Mouse (Mus musculus): Measurements from ENCODE around the gene Pbrm1. TPM values are rescaled to one million over a fixed set of nuclear protein-coding genes. Genes with fewer than 3 reads are reported as not detected.
A peak's percentile ranks its signal among the peaks of the same experiment; 100 is the strongest.

The Pbrm1 gene
- polyA plus RNA-seq, 1 experiment from 2014 or later = 106 TPM

GRCm38 (mm10) chr14:31129326-31130235 lies 110.6 kb downstream of the Pbrm1 start:
- H3K27me3 ChIP-seq (replicated peaks) = no peaks in the 10 kb centered on the region
- peaks cover 3% of the 10 kb centered on the region; the same call in 1 of the 2 replicates for H3K36me3 ChIP-seq
- H3K9ac ChIP-seq = no peak overlapping the region
- no peak for ATAC-seq
- H3K4me1 ChIP-seq (replicated peaks) = peaks cover 42% of the 10 kb centered on the region
- peak overlapping the region; percentile 63 for H3K4me3 ChIP-seq (replicated peaks)
- no peaks in the 10 kb centered on the region for H3K9me3 ChIP-seq
- WGBS = 67% methylated on average over 15 of the region's 15 CpGs
- peak overlapping the region; percentile 89 for H3K27ac ChIP-seq
- peak overlapping the region; percentile 85 for H3K4me2 ChIP-seq (replicated peaks)

GRCm38 (mm10) chr14:31130236-31131220 lies 111.6 kb downstream of the Pbrm1 start, which contains the start of gene Nt5dc2:
Gene Nt5dc2, plus strand, starts transcription at chr14:31131053.
- Histone ChIP-seq H3K36me3 (peaks cover 10% of the 10 kb centered on the region), H3K4me1 (replicated peaks) (peaks cover 45% of the 10 kb centered on the region), H3K9me3 (no peaks in the 10 kb centered on the region), H3K9ac (peak within 1 kb of the TSS; percentile 90), H3K4me2 (replicated peaks) (peak within 1 kb of the TSS; percentile 85), H3K4me3 (replicated peaks) (peak within 1 kb of the TSS; percentile 84), H3K27ac (peak within 1 kb of the TSS; percentile 89), H3K27me3 (replicated peaks) (no peaks in the 10 kb centered on the region)
- peak; percentile 74 for ATAC-seq
- 3% methylated on average over 57 of the region's 63 CpGs for WGBS

- peak overlapping the region; percentile 89; the same call in 1 of the 2 replicates for H3K27ac ChIP-seq
- ATAC-seq = peak; percentile 6
- H3K9me3 ChIP-seq = no peaks in the 10 kb centered on the region
Observed at GRCm38 (mm10) chr14:31131272-31131821, 112.4 kb downstream of the Pbrm1 start.

GRCm38 (mm10) chr14:31132031-31132430 lies 113.1 kb downstream of the Pbrm1 start:
- H3K4me1 ChIP-seq (replicated peaks) = peaks cover 41% of the 10 kb centered on the region
- peak overlapping the region; percentile 85 for H3K4me2 ChIP-seq (replicated peaks)
- no peak overlapping the region for H3K27ac ChIP-seq
- WGBS = 6% methylated on average over 6 of the region's 6 CpGs
- H3K4me3 ChIP-seq (replicated peaks) = peak overlapping the region; percentile 84
- no peaks in the 10 kb centered on the region for H3K9me3 ChIP-seq
- ATAC-seq = no peak
- H3K36me3 ChIP-seq = peaks cover 25% of the 10 kb centered on the region
- peak overlapping the region; percentile 90 for H3K9ac ChIP-seq
- no peaks in the 10 kb centered on the region for H3K27me3 ChIP-seq (replicated peaks)

More at GRCm38 (mm10) chr14:31131272-31131821, 112.4 kb downstream of the Pbrm1 start:
- peaks cover 41% of the 10 kb centered on the region for H3K4me1 ChIP-seq (replicated peaks)
- H3K27me3 ChIP-seq (replicated peaks) = no peaks in the 10 kb centered on the region
- H3K9ac ChIP-seq = peak overlapping the region; percentile 90
- H3K4me3 ChIP-seq (replicated peaks) = peak overlapping the region; percentile 84
- under 1% methylated on average over 43 of the region's 43 CpGs for WGBS
- H3K4me2 ChIP-seq (replicated peaks) = peak overlapping the region; percentile 85
- H3K36me3 ChIP-seq = peaks cover 18% of the 10 kb centered on the region

- H3K36me3 ChIP-seq = peaks cover 30% of the 10 kb centered on the region
- no peaks in the 10 kb centered on the region for H3K27me3 ChIP-seq (replicated peaks)
- H3K9me3 ChIP-seq = no peaks in the 10 kb centered on the region
- peak overlapping the region; percentile 71; the same call in 1 of the 2 replicates for H3K27ac ChIP-seq
- peak overlapping the region; percentile 90 for H3K9ac ChIP-seq
- peaks cover 38% of the 10 kb centered on the region for H3K4me1 ChIP-seq (replicated peaks)
- WGBS = 74% methylated on average over 7 of the region's 7 CpGs
- no peak for ATAC-seq
- H3K4me3 ChIP-seq (replicated peaks) = peak overlapping the region; percentile 84
- H3K4me2 ChIP-seq (replicated peaks) = peak overlapping the region; percentile 85
Observed at GRCm38 (mm10) chr14:31132491-31132975, 113.6 kb downstream of the Pbrm1 start.

GRCm38 (mm10) chr14:31133023-31133665 lies 114.2 kb downstream of the Pbrm1 start:
- Histone ChIP-seq H3K4me3 (replicated peaks) (0 out of 2 replicates have a peak overlapping the region, but pooled peaks have one; percentile 2), H3K27ac (peak overlapping the region; percentile 71), H3K9ac (0 out of 2 replicates have a peak overlapping the region, but pooled peaks have one; percentile 15), H3K27me3 (replicated peaks) (no peaks in the 10 kb centered on the region), H3K36me3 (peaks cover 33% of the 10 kb centered on the region), H3K4me1 (replicated peaks) (peaks cover 38% of the 10 kb centered on the region), H3K9me3 (no peaks in the 10 kb centered on the region), H3K4me2 (replicated peaks) (peak overlapping the region; percentile 85)
- 36% methylated on average over 11 of the region's 11 CpGs for WGBS
- ATAC-seq = peak; percentile 71

GRCm38 (mm10) chr14:31134015-31135000 lies 115.4 kb downstream of the Pbrm1 start:
- H3K36me3 ChIP-seq = peaks cover 43% of the 10 kb centered on the region
- ATAC-seq = no peak
- H3K4me2 ChIP-seq (replicated peaks) = no peak overlapping the region
- no peak overlapping the region for H3K9ac ChIP-seq
- H3K9me3 ChIP-seq = no peaks in the 10 kb centered on the region
- whole genome bisulfite sequencing = 88% methylated on average over 25 of the region's 25 CpGs
- H3K27me3 ChIP-seq (replicated peaks) = no peaks in the 10 kb centered on the region
- peaks cover 38% of the 10 kb centered on the region for H3K4me1 ChIP-seq (replicated peaks)
- no peak overlapping the region for H3K27ac ChIP-seq
- H3K4me3 ChIP-seq (replicated peaks) = no peak overlapping the region

GRCm38 (mm10) chr14:31135495-31136410 lies 116.8 kb downstream of the Pbrm1 start:
- no peaks in the 10 kb centered on the region for H3K9me3 ChIP-seq
- no peak overlapping the region for H3K4me2 ChIP-seq (replicated peaks)
- no peak overlapping the region for H3K4me3 ChIP-seq (replicated peaks)
- H3K27ac ChIP-seq = no peak overlapping the region
- H3K36me3 ChIP-seq = peaks cover 53% of the 10 kb centered on the region
- H3K9ac ChIP-seq = no peak overlapping the region
- WGBS = 95% methylated on average over 34 of the region's 34 CpGs
- H3K4me1 ChIP-seq (replicated peaks) = peaks cover 29% of the 10 kb centered on the region
- no peaks in the 10 kb centered on the region for H3K27me3 ChIP-seq (replicated peaks)
- ATAC-seq = no peak

GRCm38 (mm10) chr14:31136411-31137280 lies 117.7 kb downstream of the Pbrm1 start:
- WGBS = 89% methylated on average over 26 of the region's 26 CpGs
- Histone ChIP-seq H3K4me2 (replicated peaks) (no peak overlapping the region), H3K9me3 (no peaks in the 10 kb centered on the region), H3K27me3 (replicated peaks) (no peaks in the 10 kb centered on the region), H3K36me3 (peaks cover 57% of the 10 kb centered on the region), H3K9ac (no peak overlapping the region; the same call in 1 of the 2 replicates), H3K27ac (no peak overlapping the region), H3K4me3 (replicated peaks) (no peak overlapping the region), H3K4me1 (replicated peaks) (peaks cover 29% of the 10 kb centered on the region)
- ATAC-seq = no peak

Data from intestine, embryonic 15.5 days (tissue).